Mouse (Mus musculus) cortical plate, adult 2 months (tissue): ENCODE measurements at regions not wholly inside any gene's neighbourhood (a gene's known extent, or its start where the extent isn't known, plus 50 kb on each side); places are given as distances from the start of the nearest gene placed in this dataset.

ENCODE experiments used
- H3K27ac ChIP-seq: fragments of 200-500 bp; 2 replicates; pipeline ENCODE4 v1.5.1; 2012; ENCODE audit warnings: low read length, control low read depth, inconsistent platforms; ENCODE audit not compliant: insufficient read depth
- H3K4me1 ChIP-seq: fragments of 200-500 bp; 2 replicates; pipeline ENCODE4 v1.6.1; 2011; ENCODE audit warnings: low read length; ENCODE audit not compliant: control insufficient read depth, insufficient read depth
- H3K4me3 ChIP-seq: fragments of 200-500 bp; 2 replicates; pipeline ENCODE4 v1.5.1; 2011; ENCODE audit warnings: mild to moderate bottlenecking, low read length, control low read depth; ENCODE audit not compliant: insufficient read depth
- CTCF ChIP-seq: fragments of 200-500 bp; IDR thresholded peaks from 2 replicates; pipeline ENCODE4 v1.5.1; 2011; ENCODE audit warnings: mild to moderate bottlenecking, control low read depth, low read length; ENCODE audit not compliant: insufficient read depth; ENCODE audit errors: extremely low read depth
- POLR2A ChIP-seq: fragments of 200-500 bp; IDR thresholded peaks from 2 replicates; pipeline ENCODE4 v1.6.1; 2011; ENCODE audit warnings: mild to moderate bottlenecking, low read length, control low read depth; ENCODE audit not compliant: insufficient read depth; ENCODE audit errors: extremely low read depth

GRCm38 (mm10) chr13:47921044-47921443, 340.0 kb upstream of the Id4 start:
- H3K4me1 ChIP-seq: no peaks in the 10 kb centered on the region
- TF ChIP-seq POLR2A (no peak), CTCF (no peak)
- no peak overlapping the region for H3K27ac ChIP-seq
- no peak overlapping the region for H3K4me3 ChIP-seq

GRCm38 (mm10) chr13:47940696-47941095, 320.3 kb upstream of the Id4 start:
- no peak overlapping the region for H3K27ac ChIP-seq
- TF ChIP-seq POLR2A: no peak
- no peak for TF ChIP-seq CTCF
- no peak overlapping the region for H3K4me3 ChIP-seq
- H3K4me1 ChIP-seq: no peaks in the 10 kb centered on the region

- no peaks in the 10 kb centered on the region for H3K4me1 ChIP-seq
- TF ChIP-seq CTCF: no peak
- TF ChIP-seq POLR2A: no peak
- H3K27ac ChIP-seq: no peak overlapping the region
- no peak overlapping the region for H3K4me3 ChIP-seq
Observed at GRCm38 (mm10) chr13:47942368-47942787, 318.6 kb upstream of the Id4 start.

GRCm38 (mm10) chr13:47943645-47944044, 317.4 kb upstream of the Id4 start:
- Histone ChIP-seq H3K4me1 (no peaks in the 10 kb centered on the region), H3K4me3 (no peak overlapping the region), H3K27ac (no peak overlapping the region)
- TF ChIP-seq POLR2A: no peak
- TF ChIP-seq CTCF: no peak

- no peak for TF ChIP-seq POLR2A
- TF ChIP-seq CTCF: no peak
- Histone ChIP-seq H3K27ac (no peak overlapping the region), H3K4me3 (no peak overlapping the region), H3K4me1 (no peaks in the 10 kb centered on the region)
Observed at GRCm38 (mm10) chr13:47948098-47948865, 312.7 kb upstream of the Id4 start.

GRCm38 (mm10) chr13:47950456-47950855, 310.6 kb upstream of the Id4 start:
- Histone ChIP-seq H3K27ac (no peak overlapping the region), H3K4me1 (no peaks in the 10 kb centered on the region), H3K4me3 (no peak overlapping the region)
- TF ChIP-seq CTCF: no peak

GRCm38 (mm10) chr13:47951043-47951442, 310.0 kb upstream of the Id4 start:
- Histone ChIP-seq H3K27ac (no peak overlapping the region), H3K4me3 (no peak overlapping the region; the same call in 1 of the 2 replicates)

GRCm38 (mm10) chr13:47952946-47953345, 308.1 kb upstream of the Id4 start:
- no peak for TF ChIP-seq CTCF
- no peak for TF ChIP-seq POLR2A

More at GRCm38 (mm10) chr13:47951043-47951442, 310.0 kb upstream of the Id4 start:
- no peaks in the 10 kb centered on the region for H3K4me1 ChIP-seq
- no peak for TF ChIP-seq CTCF
- TF ChIP-seq POLR2A: no peak

GRCm38 (mm10) chr13:47953776-47954175, 307.3 kb upstream of the Id4 start:
- Histone ChIP-seq H3K4me1 (no peaks in the 10 kb centered on the region), H3K4me3 (no peak overlapping the region), H3K27ac (no peak overlapping the region)
- TF ChIP-seq POLR2A: no peak
- TF ChIP-seq CTCF: no peak

More at GRCm38 (mm10) chr13:47952946-47953345, 308.1 kb upstream of the Id4 start:
- Histone ChIP-seq H3K27ac (no peak overlapping the region), H3K4me3 (no peak overlapping the region), H3K4me1 (no peaks in the 10 kb centered on the region)

GRCm38 (mm10) chr13:47955504-47955903, 305.5 kb upstream of the Id4 start:
- Histone ChIP-seq H3K27ac (no peak overlapping the region), H3K4me3 (no peak overlapping the region), H3K4me1 (no peaks in the 10 kb centered on the region)
- no peak for TF ChIP-seq POLR2A
